7 mouse cellular contexts compared by ENCODE assay signal in the genomic region with DNA sequence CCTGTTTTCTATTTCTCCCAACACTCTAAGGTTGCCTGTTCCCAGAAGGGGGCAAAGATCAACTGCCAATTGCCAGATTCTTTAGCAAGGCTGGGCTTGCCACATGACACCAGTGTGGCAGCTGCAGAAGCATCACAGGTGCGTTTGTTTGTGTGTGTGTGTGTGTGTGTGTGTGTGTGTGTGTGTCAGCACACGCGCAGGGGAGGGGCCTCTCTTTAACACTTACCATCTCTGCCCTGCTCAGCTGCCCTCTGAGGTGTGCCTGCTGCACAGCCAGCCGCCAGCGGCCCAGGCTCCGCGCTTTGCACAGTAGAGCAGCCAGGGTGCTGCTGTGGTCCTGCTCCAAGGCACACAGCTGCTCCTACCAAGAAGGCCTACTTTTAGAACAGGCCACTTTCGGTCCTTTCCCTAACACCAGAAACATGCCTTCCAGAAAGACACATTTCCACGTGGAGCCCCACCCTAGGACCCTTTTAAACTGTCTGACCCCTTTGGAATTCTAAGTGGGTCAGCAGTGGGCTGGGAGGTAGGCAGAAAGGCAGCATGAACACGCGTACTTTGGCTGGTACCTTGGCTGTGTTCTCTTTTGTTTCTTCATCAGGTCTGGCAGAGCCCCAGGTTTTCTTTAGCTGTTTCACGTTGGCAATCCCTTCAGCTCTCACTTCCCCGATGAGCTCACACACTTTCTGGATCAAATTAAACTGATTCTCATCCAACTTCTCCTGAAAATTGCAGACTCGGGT. TPM values are rescaled to one million over a fixed set of nuclear protein-coding genes. Genes with fewer than 3 reads are reported as not detected.
A peak's percentile ranks its signal among the peaks of the same experiment; 100 is the strongest.
DNase-seq lines count a peak whose midpoint lies in the region; ATAC-seq and TF ChIP-seq lines count a peak whose summit lies in the region.

No protein-coding gene starts in this region.

- H3K9ac ChIP-seq in kidney, postnatal 0 days (ENCODE audit: low read depth, low read length): no peak overlapping the region
- H3K9ac ChIP-seq in stomach, embryonic 16.5 days (ENCODE audit: low read length): no peak overlapping the region

- 51% methylated on average over 14 of the region's 14 CpGs for WGBS in heart, embryonic 10.5 days
- 38% methylated on average over 14 of the region's 14 CpGs for WGBS in kidney, postnatal 0 days
- 40% methylated on average over 14 of the region's 14 CpGs for WGBS in stomach, embryonic 16.5 days

- no peak overlapping the region for H3K4me2 ChIP-seq in kidney, postnatal 0 days (ENCODE audit: low read length)
- H3K4me2 ChIP-seq in stomach, embryonic 16.5 days (ENCODE audit: low read depth, low read length): no peak overlapping the region

- peak; percentile 15 for DNase-seq in urinary bladder, postnatal 25 days (ENCODE audit: low spot score)
- no peak for DNase-seq in urinary bladder, postnatal 10 days (ENCODE audit: low spot score)
- peak; percentile 68 for DNase-seq in embryo, embryonic 10.5 days (ENCODE audit: low spot score)
- DNase-seq in heart, embryonic 10.5 days (ENCODE audit: low spot score): no peak
- DNase-seq in kidney, postnatal 0 days (ENCODE audit: low spot score): peak; percentile 65
- DNase-seq in lung, postnatal 14 days: peak; percentile 58

- H3K27me3 ChIP-seq in heart, embryonic 10.5 days (ENCODE audit: insufficient read depth, poor library complexity, severe bottlenecking): no peaks in the 10 kb centered on the region
- H3K27me3 ChIP-seq in kidney, postnatal 0 days (ENCODE audit: insufficient read depth, low read length): no peaks in the 10 kb centered on the region
- H3K27me3 ChIP-seq in stomach, embryonic 16.5 days (ENCODE audit: control insufficient read depth, insufficient read depth, low read length): no peaks in the 10 kb centered on the region

- peaks cover 8% of the 10 kb centered on the region for H3K4me1 ChIP-seq in heart, embryonic 10.5 days
- H3K4me1 ChIP-seq in kidney, postnatal 0 days (replicated peaks; ENCODE audit: insufficient read depth, low read length): 0 out of 2 replicates have a peak, but pooled peaks cover 11% of the 10 kb centered on the region
- H3K4me1 ChIP-seq in stomach, embryonic 16.5 days (ENCODE audit: control insufficient read depth, insufficient read depth, low read length): peaks cover 10% of the 10 kb centered on the region

- H3K36me3 ChIP-seq in heart, embryonic 10.5 days: no peaks in the 10 kb centered on the region
- no peaks in the 10 kb centered on the region for H3K36me3 ChIP-seq in kidney, postnatal 0 days (ENCODE audit: insufficient read depth, low read length)
- H3K36me3 ChIP-seq in stomach, embryonic 16.5 days (ENCODE audit: control insufficient read depth, insufficient read depth, low read length): no peaks in the 10 kb centered on the region

- H3K4me3 ChIP-seq in heart, embryonic 10.5 days: no peak overlapping the region
- no peak overlapping the region for H3K4me3 ChIP-seq in kidney, postnatal 0 days (replicated peaks; ENCODE audit: low read depth, low read length)
- H3K4me3 ChIP-seq in stomach, embryonic 16.5 days (replicated peaks; ENCODE audit: low read length): no peak overlapping the region

- no peak for TF ChIP-seq CTCF in kidney, postnatal 0 days (IDR thresholded peaks at IDR 0.05; ENCODE audit: low read depth)

- peak; percentile 92 for ATAC-seq in kidney, postnatal 0 days (replicated peaks; ENCODE audit: low FRiP score, low read depth)
- ATAC-seq in stomach, embryonic 16.5 days (ENCODE audit: insufficient read depth, low FRiP score): peak; percentile 78

- peaks cover 4% of the 10 kb centered on the region for H3K9me3 ChIP-seq in heart, embryonic 10.5 days
- 0 out of 2 replicates have a peak, but pooled peaks cover 4% of the 10 kb centered on the region for H3K9me3 ChIP-seq in kidney, postnatal 0 days (replicated peaks; ENCODE audit: low read length)
- H3K9me3 ChIP-seq in stomach, embryonic 16.5 days (replicated peaks; ENCODE audit: control insufficient read depth, low read length): peaks cover 4% of the 10 kb centered on the region; the same call in 1 of the 2 replicates

- 0 out of 2 replicates have a peak overlapping the region, but pooled peaks have one; percentile 37 for H3K27ac ChIP-seq in heart, embryonic 10.5 days
- peak overlapping the region; percentile 76 for H3K27ac ChIP-seq in kidney, postnatal 0 days
- 0 out of 2 replicates have a peak overlapping the region, but pooled peaks have one; percentile 19 for H3K27ac ChIP-seq in stomach, embryonic 16.5 days (ENCODE audit: low read length)

RNA-seq across cellular contexts. Expression of a gene that starts 33.8 kb away (rescaled TPM):
- 156 and 169 TPM in 2 replicates for polyA plus RNA-seq in heart, embryonic 10.5 days (2016; fragmentation: Nextera tagmentation; extraction: Ambion mirVana)
- 184 and 193 TPM in 2 replicates for polyA plus RNA-seq in kidney, postnatal 0 days (2015; fragmentation: Nextera tagmentation; extraction: Ambion mirVana)
- polyA plus RNA-seq in stomach, embryonic 16.5 days (2015; fragmentation: Nextera tagmentation; extraction: Ambion mirVana): 173 and 181 TPM in 2 replicates

Comparison
In these comparisons a context has a peak if more than half of its experiments do, and no peak if none do; other contexts are left out.
1. DNase-seq: peak in urinary bladder, postnatal 25 days (single experiment), embryo, embryonic 10.5 days (single experiment), kidney, postnatal 0 days (single experiment) and lung, postnatal 14 days (single experiment); none in urinary bladder, postnatal 10 days (single experiment) and heart, embryonic 10.5 days (single experiment).
2. H3K27ac ChIP-seq: peak in every context shown above with its lines; median percentile 76 in kidney, postnatal 0 days; 37 in heart, embryonic 10.5 days; 19 in stomach, embryonic 16.5 days.